Mouse (Mus musculus) WW6 (cell line): ENCODE data around the gene Gm26661.

Source experiments
- DNase-seq: peaks from one replicate; pipeline ENCODE4 v3.0.0-alpha.2; 2013; ENCODE audit warnings: low read depth, low spot score

Gm26661 gene

DNA sequence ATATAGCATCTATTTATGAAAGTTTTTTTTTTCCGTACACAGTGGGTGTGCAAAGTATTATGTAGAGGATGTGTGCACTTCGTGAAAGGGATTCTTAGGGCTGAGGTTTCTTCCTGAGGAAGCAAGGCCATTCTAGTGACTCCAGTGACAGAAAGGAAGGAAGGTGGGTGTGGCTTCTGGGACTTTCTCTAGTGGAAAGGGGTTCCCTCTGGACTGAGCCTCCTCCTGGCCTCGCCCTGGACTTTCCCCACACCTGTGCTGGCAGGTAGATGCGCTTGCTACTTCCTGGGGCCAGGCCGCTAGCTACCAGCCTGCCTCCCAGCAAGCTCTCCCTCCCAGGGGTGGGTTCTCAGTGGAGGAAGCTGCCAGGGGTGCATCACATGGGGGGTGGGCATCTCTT lies 28.1 kb downstream of the Gm26661 start:
- DNase-seq: no peak

DNA sequence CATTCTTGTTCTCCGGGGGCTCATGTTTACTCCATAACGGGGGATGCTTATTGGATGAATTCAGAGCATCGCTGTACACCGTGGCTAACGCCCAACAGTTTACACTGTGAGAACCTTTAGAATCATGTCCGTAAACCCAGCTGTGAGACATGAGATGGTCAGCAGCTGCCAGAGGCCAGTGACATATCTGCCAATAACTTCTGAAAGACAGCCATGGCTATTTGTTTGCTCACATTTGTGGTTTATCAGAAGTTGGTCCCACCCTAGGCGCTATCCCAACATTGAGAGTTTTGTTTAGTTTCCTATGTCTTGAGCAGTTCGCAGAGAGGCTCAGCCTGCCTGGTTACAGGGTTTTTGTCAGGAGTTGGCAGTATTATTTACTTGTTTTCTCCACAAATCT lies 30.0 kb downstream of the Gm26661 start:
- no peak for DNase-seq

DNA sequence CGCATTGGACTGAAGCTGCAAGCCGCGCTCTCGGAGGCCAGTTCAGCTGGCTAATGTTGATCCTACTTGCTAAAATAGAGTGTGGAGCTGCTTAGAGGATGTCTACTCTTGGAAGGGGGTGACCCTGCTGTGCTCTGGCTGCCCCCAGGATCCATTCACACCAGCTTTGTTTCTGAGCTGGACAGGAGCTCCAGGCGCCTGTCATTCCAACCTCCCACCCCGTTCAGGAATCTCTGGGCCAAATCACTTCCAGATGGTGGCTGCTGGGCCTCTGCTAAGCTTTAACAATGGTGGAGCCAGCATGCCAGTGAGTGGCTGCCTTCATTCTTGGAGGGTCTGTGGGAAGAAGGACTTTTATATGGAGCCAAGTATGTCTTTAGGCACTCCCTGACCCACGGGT lies 31.3 kb downstream of the Gm26661 start:
- no peak for DNase-seq

DNA sequence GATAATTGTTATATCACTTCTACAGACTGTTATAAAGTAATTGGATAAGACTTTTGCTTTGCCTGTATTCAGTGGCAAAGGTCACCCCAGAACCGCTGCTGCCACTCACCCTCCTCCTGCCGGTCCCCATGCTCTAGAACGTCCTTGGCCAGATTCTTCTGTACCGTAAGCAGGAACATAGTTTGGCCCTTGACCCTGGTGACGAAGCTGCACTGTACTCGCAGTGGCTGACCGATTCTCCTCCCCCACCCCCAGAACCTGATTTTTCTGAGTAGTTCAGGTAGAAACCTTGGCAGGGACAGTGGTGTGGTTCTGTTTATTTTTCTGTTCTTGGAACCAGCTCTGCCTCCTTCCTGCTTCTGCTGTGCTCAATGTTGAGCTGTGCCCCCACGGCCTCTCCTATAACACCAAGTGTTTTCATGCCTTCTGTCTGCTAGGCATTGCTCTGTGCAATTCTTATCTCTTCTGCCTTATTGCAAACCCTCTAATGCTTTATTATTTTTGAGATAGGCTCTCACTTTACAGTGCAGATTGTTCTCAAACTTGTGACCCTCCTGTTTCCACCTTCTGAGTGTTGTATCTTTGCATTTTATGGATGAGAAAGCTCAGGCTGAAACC lies 33.4 kb downstream of the Gm26661 start:
- DNase-seq: no peak

DNA sequence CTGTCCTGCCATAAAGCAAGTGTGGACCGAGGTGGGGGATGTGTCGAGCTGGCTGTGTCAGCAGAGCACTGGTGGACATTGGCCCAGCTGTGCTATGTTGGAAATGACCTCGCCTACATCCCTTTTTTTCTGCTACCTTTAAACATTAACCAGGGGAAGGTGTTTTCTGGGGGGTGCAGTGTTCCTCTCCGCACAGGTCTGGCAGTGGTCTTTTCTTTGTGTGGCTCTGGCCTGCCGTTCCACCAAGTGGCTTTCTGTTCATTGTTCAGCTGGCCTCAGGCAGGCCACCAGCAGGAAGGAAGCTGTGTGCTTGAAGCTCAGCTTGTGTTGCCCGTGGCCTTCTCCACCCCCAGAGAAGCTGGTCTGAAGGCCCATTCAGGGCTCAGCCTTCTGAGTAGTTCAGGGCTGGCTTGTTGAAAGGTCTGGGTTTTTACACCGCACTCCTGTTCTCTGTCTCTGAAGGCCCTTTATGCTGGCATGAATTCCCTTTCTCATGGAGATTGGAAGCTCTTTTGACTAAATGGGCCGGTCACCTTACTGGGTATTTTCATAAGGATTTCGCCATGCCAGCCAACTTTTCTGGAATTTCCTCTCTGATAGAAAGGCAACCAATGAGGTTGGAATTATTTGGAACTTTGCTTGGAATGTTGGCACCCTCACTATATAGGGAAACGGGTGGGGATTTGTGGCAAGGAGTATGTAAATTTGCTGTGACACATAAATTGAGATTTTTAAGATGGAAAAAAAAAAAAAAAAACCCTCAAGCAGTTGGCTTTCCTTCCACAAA lies 35.0 kb downstream of the Gm26661 start:
- no peak for DNase-seq

DNA sequence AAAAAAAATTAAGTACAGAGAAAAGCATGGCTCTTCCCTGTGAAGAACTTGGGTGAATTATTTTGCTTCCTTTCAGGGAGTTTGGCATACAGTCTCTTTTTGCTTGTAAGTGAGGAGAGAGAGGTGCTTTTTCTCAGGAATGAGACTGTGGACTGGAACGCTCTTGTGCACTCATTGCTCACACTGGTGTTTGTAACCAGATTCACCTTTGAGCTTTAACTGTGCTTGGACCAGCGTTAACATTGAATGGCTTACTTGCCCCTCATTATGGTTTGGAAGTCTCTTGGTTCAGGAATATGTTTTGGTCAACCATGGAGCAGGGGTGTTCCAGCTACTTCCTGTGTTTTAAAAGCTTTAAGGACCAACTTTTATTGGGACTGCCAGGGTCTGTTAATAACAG lies 37.8 kb downstream of the Gm26661 start:
- DNase-seq: no peak

DNA sequence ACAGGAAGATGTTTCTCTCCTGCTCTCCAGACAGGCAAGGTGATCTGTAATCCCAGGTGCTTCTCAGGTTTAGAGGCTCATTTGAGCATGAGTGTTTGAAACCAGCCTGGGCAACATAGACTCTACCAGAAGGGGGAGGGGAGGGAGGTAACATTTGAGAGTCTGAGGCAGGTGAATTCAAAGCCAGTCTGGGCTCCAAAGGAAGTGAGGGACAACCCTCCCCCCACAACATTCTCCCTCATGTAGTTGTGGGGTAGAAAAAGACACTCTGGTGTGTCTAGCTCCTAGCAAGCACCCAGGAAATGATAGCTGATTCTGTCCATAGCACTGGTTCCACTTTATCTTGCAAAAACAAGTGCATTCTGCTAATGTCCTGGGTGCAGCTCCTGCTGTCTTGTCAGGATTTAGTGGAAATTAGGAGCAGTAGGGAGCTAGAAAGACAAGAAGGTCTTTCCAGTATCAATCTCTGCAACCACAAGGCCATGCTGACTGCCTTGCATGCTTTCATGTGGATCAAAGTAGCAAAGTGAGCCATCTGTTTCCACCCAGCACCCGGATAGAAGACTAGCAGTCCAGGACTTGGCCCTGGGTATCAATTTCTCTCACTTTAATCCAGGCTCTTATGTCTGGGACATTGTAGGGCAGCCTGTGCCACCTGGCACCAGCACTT lies 40.5 kb downstream of the Gm26661 start:
- DNase-seq: no peak

DNA sequence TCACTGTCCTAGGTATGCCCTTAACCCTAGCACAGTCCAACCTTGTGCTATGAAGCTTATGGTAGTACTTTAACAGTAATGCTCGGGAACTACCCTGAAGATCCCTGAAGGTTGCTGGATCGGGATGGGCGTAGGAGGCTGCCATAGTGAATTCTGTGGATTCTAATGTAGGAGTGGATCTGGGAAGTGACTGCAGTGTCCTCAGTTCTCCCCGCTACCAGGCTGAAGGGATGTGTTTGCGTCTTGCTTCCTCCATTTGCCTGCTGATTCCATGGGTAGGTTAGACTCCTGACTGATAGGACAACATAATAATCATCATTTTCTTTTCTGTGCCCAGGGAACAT lies 41.0 kb downstream of the Gm26661 start:
- no peak for DNase-seq

DNA sequence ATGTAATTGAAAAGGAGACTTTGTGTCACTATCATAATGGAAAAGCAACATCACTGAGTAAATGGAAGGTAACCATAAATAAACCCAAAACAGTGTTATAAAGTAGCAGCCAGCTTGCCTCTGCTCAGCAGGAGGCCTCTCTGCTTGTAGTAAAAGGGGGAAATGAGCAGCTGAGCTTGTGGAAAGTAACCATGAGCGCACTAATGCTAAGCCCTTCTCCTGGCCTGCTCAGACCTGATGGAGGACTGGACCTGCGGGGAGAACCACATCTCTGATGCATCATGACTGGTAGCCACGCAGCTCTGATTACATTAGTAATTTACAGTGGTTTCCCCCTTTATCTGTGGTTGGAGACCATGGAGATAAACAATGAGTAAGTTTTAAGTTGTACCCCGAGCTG lies 42.1 kb downstream of the Gm26661 start:
- no peak for DNase-seq

DNA sequence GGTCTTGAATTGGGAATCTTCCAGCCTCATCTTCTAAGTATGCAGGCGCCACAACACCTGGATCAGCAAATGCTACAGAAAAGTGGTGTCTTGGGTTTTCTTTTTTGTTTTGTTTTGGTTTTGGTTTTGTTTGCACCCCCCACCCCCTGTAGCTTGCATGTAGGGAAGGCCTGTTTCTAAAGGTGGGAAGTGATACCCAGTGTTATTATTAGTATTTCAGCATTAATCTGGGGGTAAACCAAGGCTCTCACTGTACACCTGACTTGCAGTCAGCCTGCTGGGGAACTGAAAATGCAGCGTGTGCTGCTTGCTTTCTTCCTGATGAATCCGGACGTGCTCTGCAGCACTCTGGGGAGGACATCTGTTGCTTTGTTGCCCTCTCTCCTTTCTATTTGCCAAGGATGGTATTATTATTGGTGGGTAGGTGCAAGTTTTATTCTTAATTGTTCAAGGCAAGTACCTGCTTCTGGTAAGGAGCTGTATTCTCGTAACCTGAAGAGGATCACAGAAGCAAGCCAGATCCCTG lies 47.2 kb downstream of the Gm26661 start:
- no peak for DNase-seq

DNA sequence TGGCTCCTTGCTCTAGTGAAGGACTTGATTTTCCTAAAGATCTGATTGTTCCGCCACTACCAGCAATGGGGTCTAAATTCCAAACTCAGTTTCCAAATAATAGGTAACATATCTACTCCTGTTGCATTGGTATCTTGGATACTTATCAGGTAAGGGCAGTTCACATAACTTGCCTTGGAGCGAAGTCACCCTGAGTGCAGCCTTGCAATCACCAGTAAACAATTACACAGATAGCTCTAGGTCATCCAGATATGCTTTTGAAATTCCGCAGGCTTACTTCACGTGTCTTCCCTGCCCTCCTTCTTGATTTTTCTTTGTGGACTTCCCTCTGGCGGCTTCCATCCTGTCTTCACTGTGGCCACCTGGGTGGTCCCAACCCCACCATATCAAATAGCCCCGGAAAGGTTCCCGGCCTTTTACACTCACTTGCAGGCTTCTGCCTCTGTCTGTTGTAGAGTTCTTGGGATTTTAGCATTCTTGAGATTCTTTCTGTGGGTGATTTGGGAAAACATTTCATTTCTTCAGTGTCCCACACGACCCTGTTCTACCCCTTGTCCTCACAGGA lies 48.6 kb downstream of the Gm26661 start:
- no peak for DNase-seq
